Mouse (Mus musculus) retina, postnatal 7 days (tissue): ENCODE measurements around the gene AU022252.

ENCODE experiments used
- DNase-seq: peaks from one replicate; pipeline ENCODE4 v3.0.0-alpha.2; 2012; ENCODE audit warnings: low read depth, low spot score

Gene AU022252

DNA sequence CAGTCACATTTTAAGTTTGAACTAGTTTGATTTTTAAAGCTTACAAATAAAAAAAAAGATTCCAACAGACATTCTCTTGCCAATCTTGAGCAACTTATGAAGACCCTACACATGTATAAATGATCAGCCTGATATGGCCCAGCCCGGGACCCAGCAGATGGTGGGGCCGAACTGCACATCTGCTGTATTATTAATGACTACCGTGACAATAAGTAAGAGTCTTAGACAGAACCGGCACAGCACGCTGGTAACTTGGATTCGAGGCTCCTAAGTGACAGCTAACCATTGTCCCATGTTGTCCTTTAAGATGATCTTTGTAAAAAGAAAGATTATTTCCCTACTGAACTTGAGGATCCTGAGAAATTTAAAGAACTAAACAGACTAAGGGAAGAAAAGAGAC is 43.1 kb downstream of the AU022252 start:
- DNase-seq, result no peak

- no peak for DNase-seq
These were observed 44.3 kb downstream of the AU022252 start for GRCm38 (mm10) chr4:119188060-119188785.

DNA sequence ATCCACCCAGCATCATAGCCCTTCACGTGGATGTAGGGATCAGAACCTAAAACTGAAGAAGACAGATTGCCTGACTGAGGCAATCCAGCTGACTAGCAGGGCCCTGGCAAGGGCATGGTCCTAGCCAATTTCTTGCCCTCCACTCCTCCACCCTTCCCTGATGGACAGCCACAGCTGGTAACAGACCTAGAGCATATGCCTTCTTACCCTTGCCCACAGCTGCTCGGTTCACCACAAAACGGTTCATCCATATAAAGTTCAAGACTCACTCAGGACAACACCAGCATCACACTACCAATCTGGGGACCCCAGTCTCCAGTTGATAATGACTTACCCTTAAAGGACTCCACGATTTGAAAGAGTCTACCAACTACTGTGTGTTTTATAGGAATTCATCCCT is 46.7 kb downstream of the AU022252 start:
- no peak for DNase-seq

DNA sequence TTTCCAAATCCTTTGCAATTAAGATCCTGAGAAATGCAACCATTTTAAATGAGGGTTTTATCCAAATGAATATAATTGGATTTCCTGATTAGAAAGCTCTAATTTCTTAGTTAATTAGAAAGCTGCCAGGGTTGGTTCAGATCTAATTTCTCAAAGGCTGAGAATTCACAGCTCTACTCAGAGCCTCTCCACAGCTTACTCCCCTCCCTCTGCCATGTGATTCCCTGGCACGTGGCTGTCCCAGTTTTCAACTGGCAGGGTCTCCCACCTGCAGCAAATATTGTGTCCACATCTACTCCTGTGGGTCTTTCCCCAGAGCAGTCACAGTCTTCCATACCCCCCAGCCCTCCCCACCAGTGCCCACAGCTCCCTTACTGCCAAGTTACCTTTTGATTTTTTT is 49.0 kb downstream of the AU022252 start:
- DNase-seq, result no peak

GRCm38 (mm10) chr4:119181456-119181855 is 51.1 kb downstream of the AU022252 start:
- DNase-seq, result no peak

- no peak for DNase-seq
These were observed 52.3 kb downstream of the AU022252 start for GRCm38 (mm10) chr4:119180133-119180707.

DNA sequence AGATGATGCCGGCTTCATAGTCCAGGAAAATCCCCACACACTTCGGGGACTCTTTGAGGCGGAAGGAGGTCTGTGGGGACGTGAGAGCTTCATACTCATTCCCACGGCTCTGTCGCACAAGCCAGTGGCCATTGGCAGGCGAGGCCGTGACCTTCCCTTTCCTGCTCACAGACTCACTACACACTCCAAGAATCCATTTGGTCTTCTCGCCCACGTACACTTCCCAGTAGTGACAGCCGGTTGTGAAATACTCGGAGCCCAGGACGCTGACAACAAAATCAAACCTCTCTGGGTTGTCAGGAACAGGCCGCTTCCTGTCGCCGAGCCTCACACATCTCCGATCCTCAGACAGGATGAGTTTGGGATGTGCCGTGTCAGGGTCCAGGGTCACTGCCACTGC is 54.2 kb downstream of the AU022252 start:
- DNase-seq, result no peak

- no peak for DNase-seq
These were observed 54.8 kb downstream of the AU022252 start for GRCm38 (mm10) chr4:119177702-119178101.

GRCm38 (mm10) chr4:119173851-119174453 is 58.6 kb downstream of the AU022252 start, which contains the start of gene Zfp691:
Gene Zfp691 (minus strand): TSS chr4:119174195.
- peak; percentile 91 for DNase-seq

DNA sequence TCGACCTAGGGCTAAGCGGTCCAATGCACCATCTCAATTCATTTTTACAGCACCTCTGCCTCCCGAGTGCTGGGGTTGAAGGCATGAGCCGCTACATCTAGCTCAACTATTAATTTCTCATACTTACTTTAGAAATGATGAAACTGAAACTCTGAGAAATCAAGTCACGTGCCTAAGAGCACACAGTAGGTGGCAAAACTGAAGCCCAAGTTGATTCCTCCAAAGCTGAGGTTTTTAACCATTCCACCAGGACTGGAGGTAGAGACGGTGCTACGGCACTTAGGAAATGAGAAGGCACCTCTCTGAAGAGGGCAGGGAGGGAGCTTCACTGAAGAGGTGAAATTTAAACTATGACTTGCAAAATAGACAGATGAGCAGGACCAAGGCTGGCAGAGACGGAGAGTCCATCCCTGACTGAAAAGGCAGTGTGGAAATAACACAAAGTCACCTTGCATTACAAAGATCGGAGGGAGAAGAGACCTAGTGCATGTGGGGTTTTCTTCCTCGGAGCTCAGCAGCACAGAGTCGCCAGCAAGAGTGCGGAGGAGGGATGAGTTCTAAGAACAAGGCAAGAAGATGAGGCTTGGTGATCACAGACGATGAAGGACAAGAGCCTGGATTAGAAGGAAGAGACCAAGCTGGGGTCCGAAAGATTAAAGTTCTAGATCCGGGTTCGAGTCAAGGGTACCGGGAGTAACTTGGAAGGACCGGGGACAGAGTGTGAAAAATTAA is 59.4 kb downstream of the AU022252 start:
- DNase-seq, result no peak

GRCm38 (mm10) chr4:119167663-119168062 is 64.8 kb downstream of the AU022252 start:
- peak; percentile 83 for DNase-seq

DNA sequence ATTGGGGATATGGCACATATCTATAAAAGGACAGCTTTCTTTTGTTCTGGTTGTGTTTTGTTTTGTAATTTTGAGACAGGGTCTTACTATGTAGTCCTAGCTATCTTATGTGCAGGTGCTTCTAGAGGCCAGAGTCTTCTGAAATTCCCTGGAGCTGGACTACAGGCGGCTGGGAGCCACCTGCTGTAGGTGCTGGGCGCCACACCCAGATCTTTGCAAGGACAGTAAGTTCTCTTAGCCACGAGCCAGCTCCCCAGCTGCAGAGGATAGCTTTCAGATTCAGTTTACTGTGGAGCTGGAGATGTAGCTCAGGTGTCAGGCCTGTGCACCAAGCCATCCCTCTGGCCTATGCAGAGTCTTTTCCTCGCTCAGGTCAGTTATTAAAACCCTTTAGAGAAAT is 65.4 kb downstream of the AU022252 start:
- DNase-seq, result no peak

DNA sequence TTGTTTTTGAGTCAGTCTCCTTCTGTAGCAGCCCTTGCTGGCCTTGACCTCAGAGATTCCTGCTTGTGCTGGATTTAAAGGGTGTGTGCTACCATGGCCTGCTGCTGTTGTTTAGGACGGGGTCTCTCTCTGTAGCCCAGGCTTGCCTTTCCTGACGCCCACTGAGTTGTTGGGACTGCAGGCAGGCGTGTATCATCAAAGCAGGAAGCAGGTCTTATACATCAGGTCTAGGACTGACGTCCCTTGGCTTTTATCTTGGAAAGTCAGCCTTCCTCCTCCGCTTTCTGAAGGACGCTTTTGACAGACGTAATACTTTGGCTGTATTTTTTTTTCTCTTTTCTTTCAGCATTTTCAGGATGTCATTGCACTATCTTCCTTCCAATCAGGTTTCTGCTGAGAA is 66.6 kb downstream of the AU022252 start:
- no peak for DNase-seq

GRCm38 (mm10) chr4:119162990-119163389 is 69.5 kb downstream of the AU022252 start:
- no peak for DNase-seq

- no peak for DNase-seq
These were observed 71.2 kb downstream of the AU022252 start for GRCm38 (mm10) chr4:119161358-119161757.

DNA sequence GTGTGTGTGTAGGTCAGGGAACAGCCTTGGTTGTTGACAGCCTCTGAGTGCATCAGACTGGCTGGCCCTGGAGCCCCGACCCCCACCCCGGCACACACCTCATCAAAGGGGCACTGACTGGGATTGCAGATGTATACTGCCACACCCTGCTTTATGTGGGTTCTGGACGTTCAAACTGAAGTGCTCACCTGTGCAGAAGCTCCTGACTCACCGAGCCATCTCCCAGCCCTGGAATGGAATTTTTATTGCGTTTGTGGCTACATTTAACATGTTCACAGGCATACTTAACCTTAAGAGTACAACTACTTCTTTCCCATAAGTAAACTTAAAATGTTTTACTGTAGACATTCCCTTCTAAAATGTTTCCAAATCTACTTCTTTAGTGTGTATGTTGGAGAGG is 74.6 kb downstream of the AU022252 start:
- no peak for DNase-seq

- DNase-seq, result no peak
These were observed 75.3 kb downstream of the AU022252 start for GRCm38 (mm10) chr4:119157186-119157585.
